Mouse (Mus musculus): ENCODE data around the gene Ptpdc1. TPM values are rescaled to one million over a fixed set of nuclear protein-coding genes. Genes with fewer than 3 reads are reported as not detected.

Ptpdc1 gene
- polyA plus RNA-seq, 1 experiment = 19.6 TPM

DNA sequence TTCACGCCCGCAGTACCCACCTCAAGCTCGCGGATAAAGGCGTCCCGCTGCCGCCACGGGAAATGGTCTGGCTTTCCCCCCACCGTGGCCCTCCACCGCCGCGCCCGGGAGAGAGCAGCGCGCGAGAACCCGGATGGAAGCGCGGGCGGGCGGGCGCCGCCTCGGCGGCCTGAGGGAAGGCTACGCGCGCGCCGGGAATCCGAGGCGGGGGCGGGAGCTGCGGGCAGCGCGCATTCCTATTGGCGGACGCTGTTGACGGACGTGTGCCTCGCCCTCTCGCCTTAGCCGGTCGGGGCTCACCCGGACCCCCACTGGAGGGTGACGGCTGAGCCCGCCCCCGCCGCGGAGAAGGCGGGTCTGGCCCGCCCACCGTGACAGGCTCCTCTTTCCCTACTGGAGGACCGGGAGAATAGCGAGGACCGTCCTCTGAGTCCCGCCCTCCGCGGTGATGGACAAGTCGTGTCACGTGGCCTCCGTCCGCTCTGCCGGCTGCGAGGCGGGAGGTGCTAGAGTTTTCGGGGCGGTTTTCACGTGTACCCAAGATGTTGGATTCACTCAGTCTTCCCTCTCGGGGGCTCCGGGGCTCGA is 79.0 kb downstream of the Ptpdc1 start:
- TF ChIP-seq CTCF (IDR thresholded peaks at IDR 0.05; ENCODE audit: borderline replicate concordance, extremely low read depth, insufficient read depth, insufficient read length) (0 out of 2 replicates have a peak, but pooled peaks have one; percentile 15), POLR2A (IDR thresholded peaks at IDR 0.05; ENCODE audit: borderline replicate concordance, extremely low read depth, insufficient read depth, insufficient read length, poor library complexity, severe bottlenecking) (peak; percentile 98)
- peak; percentile 100 for DNase-seq (ENCODE audit: low read depth)

DNA sequence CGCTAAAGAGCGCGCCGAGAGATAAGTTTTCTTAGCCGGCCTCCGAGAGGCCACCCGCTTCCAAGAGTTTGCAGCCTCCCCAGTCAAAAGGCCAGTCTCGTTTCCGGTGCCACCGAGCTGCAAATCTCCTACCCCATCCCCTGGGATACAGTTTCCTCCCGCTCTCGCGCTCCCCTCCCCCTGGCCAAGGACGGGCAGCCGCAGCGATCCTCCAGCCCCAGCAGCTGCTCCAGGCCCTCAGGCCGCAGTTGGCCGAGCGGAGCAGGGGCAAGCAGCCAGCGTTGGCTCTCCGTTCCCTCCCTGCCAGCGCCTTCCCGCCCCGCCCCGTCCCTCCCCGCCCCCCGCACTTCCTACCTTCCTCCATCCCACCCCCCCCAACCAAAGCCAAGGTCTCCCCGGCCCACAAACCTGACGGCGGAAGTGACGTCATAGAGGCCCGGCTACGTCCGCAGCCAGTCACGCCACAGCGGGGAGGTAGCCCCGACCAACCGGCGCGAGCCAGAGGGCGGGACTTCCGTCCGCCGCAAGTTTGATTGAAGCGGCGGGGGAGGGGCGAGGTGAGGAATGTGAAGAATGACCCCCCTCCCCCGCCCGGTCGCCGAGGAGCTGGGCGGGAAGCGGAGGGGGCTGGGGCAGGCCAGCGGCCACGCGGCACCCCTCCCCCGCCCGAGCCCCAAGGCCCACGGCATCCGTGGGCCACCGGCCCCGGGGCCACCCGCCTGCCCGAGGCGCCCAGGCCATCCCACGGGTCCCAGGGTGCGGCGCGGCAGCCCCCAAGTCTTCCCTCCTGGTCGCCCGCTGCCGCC is 79.8 kb downstream of the Ptpdc1 start:
- TF ChIP-seq POLR2A (IDR thresholded peaks at IDR 0.05; ENCODE audit: borderline replicate concordance, extremely low read depth, insufficient read depth, insufficient read length, poor library complexity, severe bottlenecking) (0 out of 2 replicates have a peak, but pooled peaks have one; percentile 14), CTCF (IDR thresholded peaks at IDR 0.05; ENCODE audit: borderline replicate concordance, extremely low read depth, insufficient read depth, insufficient read length) (no peak)
- peak; percentile 100 for DNase-seq (ENCODE audit: low read depth)

DNA sequence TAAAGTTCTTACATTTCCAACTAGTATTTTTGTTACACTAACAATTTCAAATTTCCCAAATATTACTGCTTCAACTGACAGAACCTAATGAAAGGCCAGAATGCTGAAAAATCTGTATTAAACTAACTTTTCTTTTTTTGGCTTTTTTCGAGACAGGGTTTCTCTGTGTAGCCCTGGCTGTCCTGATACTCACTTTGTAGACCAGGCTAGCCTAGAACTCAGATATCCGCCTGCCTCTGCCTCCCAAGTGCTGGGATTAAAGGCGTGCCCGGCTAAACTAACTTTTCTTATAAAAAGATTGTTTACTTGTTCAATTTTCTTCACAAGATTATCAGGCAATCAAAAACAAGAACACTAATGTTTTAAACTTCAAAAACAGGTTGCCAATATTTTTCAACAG is 80.6 kb downstream of the Ptpdc1 start:
- DNase-seq (ENCODE audit: low read depth) = no peak
- TF ChIP-seq CTCF (IDR thresholded peaks at IDR 0.05; ENCODE audit: borderline replicate concordance, extremely low read depth, insufficient read depth, insufficient read length) = no peak
- TF ChIP-seq POLR2A (IDR thresholded peaks at IDR 0.05; ENCODE audit: borderline replicate concordance, extremely low read depth, insufficient read depth, insufficient read length, poor library complexity, severe bottlenecking) = no peak

DNA sequence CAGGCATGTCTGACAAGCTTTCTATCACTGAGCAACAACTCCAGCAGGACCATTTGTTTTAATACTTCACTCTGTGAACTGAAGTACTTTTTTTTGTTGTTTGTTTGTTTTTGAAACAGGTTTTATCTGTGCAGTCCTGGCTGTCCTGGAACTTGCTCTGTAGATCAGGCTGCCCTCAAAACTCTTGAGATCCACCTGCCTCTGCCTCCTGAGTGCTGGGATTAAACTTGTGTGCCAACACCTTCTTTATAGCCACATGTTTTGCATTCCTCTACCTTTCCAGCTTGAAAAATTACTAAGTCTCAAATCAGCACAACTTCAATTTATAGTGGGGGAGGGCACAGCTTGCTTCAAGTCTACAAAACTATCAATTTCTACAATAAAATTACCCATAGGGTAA is 81.1 kb downstream of the Ptpdc1 start:
- no peak for TF ChIP-seq POLR2A (IDR thresholded peaks at IDR 0.05; ENCODE audit: borderline replicate concordance, extremely low read depth, insufficient read depth, insufficient read length, poor library complexity, severe bottlenecking)
- no peak for TF ChIP-seq CTCF (IDR thresholded peaks at IDR 0.05; ENCODE audit: borderline replicate concordance, extremely low read depth, insufficient read depth, insufficient read length)
- DNase-seq (ENCODE audit: low read depth) = no peak

DNA sequence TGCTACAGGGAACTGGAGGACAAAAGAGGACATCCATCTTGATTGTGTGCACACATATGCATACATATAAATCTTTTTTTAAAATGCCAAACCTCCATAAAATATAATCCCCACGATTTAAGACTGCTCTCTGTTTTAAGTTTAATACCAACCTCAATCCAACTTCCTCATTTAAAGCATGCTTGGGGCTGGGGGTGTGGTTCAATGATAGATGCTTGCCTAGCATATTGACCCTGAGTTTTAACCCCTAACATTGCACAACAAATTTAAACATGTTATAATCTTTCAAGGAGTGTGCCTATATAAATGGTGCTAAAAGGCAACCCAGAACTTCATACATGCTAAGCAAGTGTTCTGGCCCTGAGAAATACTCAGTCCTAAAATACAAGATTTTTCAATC is 85.0 kb downstream of the Ptpdc1 start:
- TF ChIP-seq CTCF (IDR thresholded peaks at IDR 0.05; ENCODE audit: borderline replicate concordance, extremely low read depth, insufficient read depth, insufficient read length) = no peak
- no peak for TF ChIP-seq POLR2A (IDR thresholded peaks at IDR 0.05; ENCODE audit: borderline replicate concordance, extremely low read depth, insufficient read depth, insufficient read length, poor library complexity, severe bottlenecking)
- DNase-seq (ENCODE audit: low read depth) = no peak

DNA sequence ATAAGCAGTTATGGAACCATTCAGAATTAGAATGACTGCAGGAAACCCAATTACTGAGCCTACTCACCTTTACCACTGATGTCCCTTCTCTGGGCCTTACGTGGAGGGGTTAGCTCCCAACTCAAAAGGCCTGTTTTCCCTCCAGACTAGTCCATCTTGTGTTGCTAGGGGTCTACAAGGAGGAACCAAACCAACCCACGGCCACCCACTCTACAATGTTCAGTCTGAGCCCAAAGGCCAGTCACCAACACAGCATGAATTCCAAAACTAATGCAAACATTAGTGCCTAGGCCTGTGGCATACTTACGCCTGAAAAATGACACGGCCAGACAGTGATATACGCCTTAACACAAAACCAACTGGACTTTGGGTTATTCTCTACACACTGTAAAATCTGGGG is 92.0 kb downstream of the Ptpdc1 start:
- TF ChIP-seq CTCF (IDR thresholded peaks at IDR 0.05; ENCODE audit: borderline replicate concordance, extremely low read depth, insufficient read depth, insufficient read length) (no peak), POLR2A (IDR thresholded peaks at IDR 0.05; ENCODE audit: borderline replicate concordance, extremely low read depth, insufficient read depth, insufficient read length, poor library complexity, severe bottlenecking) (no peak)
- no peak for DNase-seq (ENCODE audit: low read depth)

DNA sequence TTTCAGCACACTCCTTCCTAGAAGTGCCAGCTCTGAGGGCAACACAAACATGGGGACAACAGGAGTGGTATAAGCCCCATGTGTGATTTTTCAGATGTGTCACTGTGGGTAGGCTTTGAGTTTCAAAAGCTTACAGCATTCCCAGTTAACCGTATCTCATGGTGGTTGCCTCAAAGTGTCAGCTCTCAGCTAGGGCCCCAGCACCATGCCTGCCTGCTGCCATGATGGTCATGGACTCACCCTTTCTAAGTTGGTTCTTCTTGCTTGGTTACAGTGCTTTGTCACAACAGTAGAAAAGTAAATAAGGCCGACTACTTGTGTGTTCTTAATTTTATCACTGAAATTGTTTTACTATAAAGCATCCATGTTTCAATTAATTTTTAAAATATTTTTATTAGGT is 94.0 kb downstream of the Ptpdc1 start:
- TF ChIP-seq POLR2A (IDR thresholded peaks at IDR 0.05; ENCODE audit: borderline replicate concordance, extremely low read depth, insufficient read depth, insufficient read length, poor library complexity, severe bottlenecking) (no peak), CTCF (IDR thresholded peaks at IDR 0.05; ENCODE audit: borderline replicate concordance, extremely low read depth, insufficient read depth, insufficient read length) (no peak)
- DNase-seq (ENCODE audit: low read depth) = no peak

DNA sequence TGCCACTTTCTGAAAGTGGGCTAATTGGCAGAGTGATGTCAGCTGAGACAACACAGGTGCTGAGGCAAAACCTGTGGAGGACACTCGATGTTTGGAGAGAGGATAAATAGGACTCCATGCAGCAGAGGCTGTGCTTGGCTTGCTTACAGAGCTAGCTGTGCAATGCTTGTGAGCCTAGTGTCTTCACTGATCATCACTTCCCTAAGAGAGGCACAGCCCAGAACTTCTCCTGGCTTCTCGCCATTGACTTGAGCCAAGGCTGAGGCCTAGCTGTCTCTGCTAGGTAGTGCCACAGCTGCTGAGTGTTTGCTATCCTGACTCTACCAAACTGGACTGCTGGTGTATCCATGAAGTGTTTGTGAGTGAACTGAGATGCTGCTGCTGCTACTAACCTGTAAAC is 94.8 kb downstream of the Ptpdc1 start:
- DNase-seq (ENCODE audit: low read depth) = no peak
- no peak for TF ChIP-seq CTCF (IDR thresholded peaks at IDR 0.05; ENCODE audit: borderline replicate concordance, extremely low read depth, insufficient read depth, insufficient read length)
- TF ChIP-seq POLR2A (IDR thresholded peaks at IDR 0.05; ENCODE audit: borderline replicate concordance, extremely low read depth, insufficient read depth, insufficient read length, poor library complexity, severe bottlenecking) = no peak

DNA sequence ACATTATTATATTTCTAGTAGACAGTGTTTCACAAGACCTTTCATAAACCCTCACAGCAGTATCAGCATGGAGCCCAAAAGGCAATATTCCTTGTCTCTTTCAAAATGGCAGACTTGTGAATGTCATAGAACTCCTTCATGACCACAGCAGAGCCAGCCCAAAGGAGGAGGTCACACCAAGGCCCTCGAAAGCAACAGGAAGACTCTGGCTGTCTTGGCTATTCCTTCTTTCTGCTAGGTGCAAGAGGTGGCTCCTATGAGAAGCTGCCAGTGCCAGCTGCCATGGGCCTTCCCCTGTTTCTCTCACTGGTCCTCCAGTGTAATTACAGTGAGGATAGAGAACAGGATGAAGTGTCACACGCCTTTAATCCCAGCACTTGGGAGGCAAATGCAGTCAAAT is 96.4 kb downstream of the Ptpdc1 start:
- TF ChIP-seq POLR2A (IDR thresholded peaks at IDR 0.05; ENCODE audit: borderline replicate concordance, extremely low read depth, insufficient read depth, insufficient read length, poor library complexity, severe bottlenecking) = no peak
- TF ChIP-seq CTCF (IDR thresholded peaks at IDR 0.05; ENCODE audit: borderline replicate concordance, extremely low read depth, insufficient read depth, insufficient read length) = no peak
- no peak for DNase-seq (ENCODE audit: low read depth)

DNA sequence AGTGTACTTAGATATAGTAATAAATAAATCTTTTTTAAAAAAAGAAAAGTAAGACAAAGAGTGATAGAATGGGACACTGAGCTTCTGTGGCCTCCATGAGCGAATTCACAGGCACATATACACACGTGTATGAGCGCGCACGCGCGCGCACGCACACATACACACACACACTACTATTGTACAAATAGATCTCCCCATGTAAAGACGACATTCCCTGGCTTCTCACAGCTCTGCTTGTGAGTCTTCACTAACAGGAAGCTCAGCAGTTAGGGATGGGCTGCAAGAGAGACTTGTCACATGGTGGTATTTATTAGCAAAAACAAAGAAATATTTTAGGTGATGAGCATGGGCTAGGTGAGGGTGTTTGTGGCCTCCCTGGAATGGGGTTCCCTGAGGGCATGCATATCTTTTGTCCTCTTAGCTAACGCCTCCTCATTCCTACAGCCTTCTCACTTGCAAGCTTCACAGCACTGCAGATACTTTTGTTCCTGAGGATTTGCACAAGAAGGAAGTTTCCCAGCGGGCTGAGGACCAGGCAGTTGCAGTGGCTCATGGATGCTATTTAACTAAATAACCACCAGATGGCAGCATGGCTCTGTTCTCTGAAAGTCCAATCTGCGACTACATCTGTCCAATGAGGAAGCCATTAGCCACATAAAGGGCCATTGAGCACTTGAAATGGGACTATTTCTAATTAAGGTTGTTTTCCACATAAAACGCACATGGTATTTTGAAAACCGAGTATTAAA is 97.2 kb downstream of the Ptpdc1 start:
- peak; percentile 81 for TF ChIP-seq CTCF (IDR thresholded peaks at IDR 0.05; ENCODE audit: borderline replicate concordance, extremely low read depth, insufficient read depth, insufficient read length)
- TF ChIP-seq POLR2A (IDR thresholded peaks at IDR 0.05; ENCODE audit: borderline replicate concordance, extremely low read depth, insufficient read depth, insufficient read length, poor library complexity, severe bottlenecking) = no peak
- DNase-seq (ENCODE audit: low read depth) = peak; percentile 94

Other genes starting within 250 kb of the Ptpdc1 start
- gene Zfp169, start 112.2 kb downstream of the Ptpdc1 start, polyA plus RNA-seq (2012; rRNA removed) = 13.1 and 14.8 TPM in 2 replicates
- 1.5 and 1.8 TPM in 2 replicates for gene A830005F24Rik, start 112.1 kb downstream of the Ptpdc1 start, polyA plus RNA-seq (2012; rRNA removed)
- 0.15 and 0.38 TPM in 2 replicates for gene Barx1, start 37.3 kb upstream of the Ptpdc1 start, polyA plus RNA-seq (2012; rRNA removed)
- gene Phf2, start 245.5 kb upstream of the Ptpdc1 start, polyA plus RNA-seq (2012; rRNA removed) = 23.6 and 43.3 TPM in 2 replicates